Comparison of ENCODE assay signal across 8 mouse cellular contexts in the genomic region with DNA sequence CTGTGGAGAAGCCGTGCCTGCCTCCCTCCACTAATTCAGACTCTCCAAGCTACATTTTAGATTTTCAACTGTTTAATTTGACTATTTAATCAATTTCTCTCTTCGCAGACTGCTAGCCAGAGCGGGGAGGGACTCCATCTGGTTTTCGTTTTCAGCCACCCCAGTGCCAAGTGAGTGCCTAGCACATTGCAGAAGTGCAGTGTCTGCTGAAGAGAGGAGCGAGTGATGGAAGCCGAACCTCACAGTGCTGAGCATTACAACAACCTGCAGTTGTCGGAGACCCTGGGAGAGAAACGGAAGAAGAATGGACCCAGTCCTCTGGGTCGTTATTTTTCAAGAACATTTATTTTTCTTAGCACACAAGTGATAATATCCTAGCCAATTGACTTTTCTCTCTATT. TPM values are rescaled to one million over a fixed set of nuclear protein-coding genes. Genes with fewer than 3 reads are reported as not detected.
DNase-seq lines count a peak whose midpoint lies in the region; ATAC-seq lines count a peak whose summit lies in the region.

No protein-coding gene starts in this region.

- H3K27me3 ChIP-seq in midbrain, embryonic 14.5 days (ENCODE audit: control insufficient read depth, insufficient read depth, low read length), result no peaks in the 10 kb centered on the region

- no peak overlapping the region for H3K4me2 ChIP-seq in midbrain, embryonic 14.5 days (ENCODE audit: low read length)

- H3K36me3 ChIP-seq in midbrain, embryonic 14.5 days (ENCODE audit: control insufficient read depth, insufficient read depth, low read length), result no peaks in the 10 kb centered on the region

- H3K4me3 ChIP-seq in midbrain, embryonic 14.5 days (replicated peaks; ENCODE audit: low read depth, low read length), result no peak overlapping the region

- H3K27ac ChIP-seq in midbrain, embryonic 14.5 days (replicated peaks; ENCODE audit: low read depth, low read length), result no peak overlapping the region

- peak; percentile 96 for ATAC-seq in frontal cortex, adult (ENCODE audit: low TSS enrichment)
- no peak for ATAC-seq in midbrain, embryonic 14.5 days (ENCODE audit: low FRiP score, low TSS enrichment)

- DNase-seq in cerebellum, postnatal 10 days, result peak; percentile 43 to 58
- DNase-seq in cerebellum, adult 11-12 months, result no peak
- DNase-seq in layer of hippocampus, adult 11-12 months (ENCODE audit: low spot score), result peak; percentile 65
- peak; percentile 71 for DNase-seq in lung, postnatal 10 days
- no peak for DNase-seq in kidney, adult 18-20 months
- no peak for DNase-seq in spleen, postnatal 36 days (ENCODE audit: low spot score in 2 of 2)
- no peak for DNase-seq in midbrain, embryonic 14.5 days

- no peaks in the 10 kb centered on the region for H3K9me3 ChIP-seq in midbrain, embryonic 14.5 days (ENCODE audit: control insufficient read depth, low read length)

- no peak overlapping the region for H3K9ac ChIP-seq in midbrain, embryonic 14.5 days (replicated peaks; ENCODE audit: low read length)

- no peaks in the 10 kb centered on the region for H3K4me1 ChIP-seq in midbrain, embryonic 14.5 days (ENCODE audit: control insufficient read depth, insufficient read depth, low read length)

- WGBS in midbrain, embryonic 14.5 days, result 68% methylated on average over 9 of the region's 9 CpGs

RNA-seq across cellular contexts. Expression of gene Hmcn1, which starts 59.6 kb away (rescaled TPM):
- polyA plus RNA-seq in midbrain, embryonic 14.5 days (2014; fragmentation: Nextera tagmentation; extraction: Ambion mirVana), result 0.74 and 1.5 TPM in 2 replicates

Comparison
In these comparisons a context has a peak if more than half of its experiments do, and no peak if none do; other contexts are left out.
1. DNase-seq: peak in cerebellum, postnatal 10 days (2 of 2), layer of hippocampus, adult 11-12 months (single experiment) and lung, postnatal 10 days (single experiment); none in cerebellum, adult 11-12 months (single experiment), kidney, adult 18-20 months (single experiment), spleen, postnatal 36 days (0 of 2) and midbrain, embryonic 14.5 days (single experiment).